Mouse (Mus musculus): ENCODE data around the gene Scand1.
A peak's percentile ranks its signal among the peaks of the same experiment; 100 is the strongest.

The Scand1 gene

GRCm38 (mm10) chr2:156312297-156312897 is at the start of gene Scand1, which contains the start of gene Cnbd2:
TSS of gene Scand1 (minus strand) at chr2:156312704.
TSS of gene Cnbd2 (plus strand) at chr2:156312299.
- DNase-seq: peak; percentile 75

GRCm38 (mm10) chr2:156356031-156356430 is 43.5 kb upstream of the Scand1 start:
- no peak for DNase-seq

DNA sequence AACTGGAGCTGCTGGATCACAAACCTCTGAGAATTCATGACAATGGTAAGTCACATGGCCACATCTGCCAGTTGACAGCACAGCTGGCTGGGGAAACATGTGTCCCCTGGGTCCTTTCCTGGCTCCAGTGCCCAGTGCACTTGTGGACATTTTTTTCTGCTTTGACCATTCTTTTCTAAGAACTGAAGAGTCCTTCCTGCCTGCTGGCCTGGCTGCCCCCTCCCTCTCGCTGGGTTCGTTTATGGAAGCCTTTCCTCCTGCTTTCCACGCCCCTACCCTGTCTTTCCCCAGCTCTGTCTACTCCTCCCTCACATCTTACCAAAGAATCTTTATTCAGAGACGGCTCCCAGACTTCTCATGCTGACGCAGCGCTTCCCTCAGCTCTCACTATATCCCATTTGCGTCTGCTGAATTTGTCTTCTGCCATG is 40.8 kb upstream of the Scand1 start:
- no peak for DNase-seq

DNA sequence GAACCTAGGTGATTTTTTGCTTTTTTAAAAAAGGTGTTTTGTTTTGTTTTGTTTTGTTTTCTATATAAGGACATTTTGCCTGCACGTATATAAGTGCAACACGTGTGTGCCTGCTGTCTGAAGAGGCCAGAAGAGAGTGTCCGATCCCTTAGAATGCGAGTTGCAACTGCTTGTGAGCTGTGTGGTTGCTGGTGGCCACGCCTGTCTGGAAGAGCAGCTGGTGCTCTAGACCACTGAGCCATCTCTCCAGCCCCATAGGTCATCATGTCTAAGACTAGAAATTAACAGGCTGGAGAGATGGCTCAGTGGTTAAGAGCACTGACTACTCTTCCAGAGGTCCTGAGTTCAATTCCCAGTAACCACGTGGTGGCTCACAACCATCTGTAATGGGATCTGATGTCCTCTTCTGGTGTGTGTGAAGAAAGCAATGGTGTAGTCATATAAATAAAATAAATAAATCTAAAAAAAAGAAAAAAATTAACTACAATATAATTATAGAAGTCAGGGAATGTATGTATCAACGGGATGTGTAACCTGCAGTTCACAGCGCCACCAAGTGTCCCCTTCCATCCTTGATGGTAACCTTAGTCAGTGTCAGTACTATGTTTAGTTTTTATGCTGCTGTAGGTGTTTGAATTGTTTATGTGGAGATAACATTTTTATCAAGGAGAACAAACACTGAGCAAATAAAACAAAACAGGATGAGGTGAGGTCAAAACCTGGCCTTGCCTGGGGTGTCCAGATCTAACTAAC is 40.1 kb upstream of the Scand1 start:
- DNase-seq: peak; percentile 27

DNA sequence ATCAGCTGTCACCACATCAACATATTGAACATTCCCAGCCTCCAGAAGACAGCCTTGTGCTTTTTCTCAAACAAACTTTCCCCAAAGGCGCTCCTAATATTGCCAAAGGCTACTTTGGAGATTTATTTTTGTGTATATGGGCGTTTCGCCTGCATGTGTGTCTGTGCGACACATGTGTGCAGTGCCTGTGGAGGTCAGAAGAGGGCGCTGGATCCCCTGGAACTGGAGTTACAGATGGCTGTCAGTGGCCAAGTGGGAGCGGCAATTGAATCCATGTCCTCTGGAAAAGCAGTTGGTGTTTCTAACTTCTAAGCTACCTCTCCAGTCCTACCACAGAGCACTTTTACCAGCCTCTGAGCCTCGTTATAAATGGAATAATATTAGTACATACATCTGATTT is 38.7 kb upstream of the Scand1 start:
- DNase-seq: no peak

GRCm38 (mm10) chr2:156349286-156349848 is 36.9 kb upstream of the Scand1 start:
- no peak for DNase-seq

GRCm38 (mm10) chr2:156348812-156349211 is 36.3 kb upstream of the Scand1 start:
- DNase-seq: no peak

GRCm38 (mm10) chr2:156344775-156345532 is 32.5 kb upstream of the Scand1 start:
- no peak for DNase-seq

GRCm38 (mm10) chr2:156340078-156340477 is 27.6 kb upstream of the Scand1 start:
- no peak for DNase-seq

DNA sequence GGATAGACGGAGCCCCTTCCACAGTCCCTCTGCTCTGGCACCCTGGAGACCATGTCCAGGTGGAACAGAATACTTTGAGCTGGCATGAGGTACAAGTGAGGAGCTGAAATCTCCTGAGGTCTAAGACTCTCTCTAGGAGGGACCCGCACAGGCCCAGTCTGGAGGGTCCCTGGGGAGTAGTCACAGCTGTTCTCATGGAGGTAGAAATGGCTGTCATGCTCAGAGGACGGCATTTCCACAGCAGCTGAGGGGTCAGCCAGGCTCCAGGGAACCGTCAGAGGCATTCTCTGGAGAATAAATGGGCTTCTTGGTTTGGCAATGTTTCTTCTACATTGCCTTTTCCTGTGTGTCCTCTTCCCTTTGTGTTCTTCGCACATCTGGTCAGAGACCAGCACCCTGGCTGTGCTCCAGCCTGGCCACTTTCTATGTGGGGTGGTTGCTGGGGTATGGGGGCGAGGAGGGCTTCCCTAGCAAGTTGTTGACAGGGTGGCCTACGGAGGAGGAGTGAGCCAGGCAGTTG is 19.0 kb upstream of the Scand1 start:
- no peak for DNase-seq

- no peak for DNase-seq
Measured at GRCm38 (mm10) chr2:156330681-156331080, 18.2 kb upstream of the Scand1 start.

DNA sequence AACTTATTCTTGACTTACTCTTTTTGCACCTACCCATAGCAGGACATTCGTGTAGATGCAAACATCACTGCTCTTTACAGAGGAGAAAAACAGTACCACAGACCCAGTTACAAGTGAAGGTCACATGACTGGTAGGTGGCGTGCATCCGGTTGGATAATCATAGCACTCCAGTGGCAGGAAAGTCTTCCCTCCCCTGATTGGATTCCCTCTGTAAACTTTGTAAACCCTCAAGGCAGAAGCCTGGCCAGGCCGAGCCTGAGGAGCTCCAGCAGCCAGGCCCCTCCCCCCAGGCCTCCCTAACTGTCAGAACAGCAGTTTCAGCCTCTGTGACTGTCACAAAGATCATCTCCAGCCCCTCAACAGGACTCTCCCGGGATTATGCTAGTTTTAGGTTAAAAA is 12.2 kb upstream of the Scand1 start:
- no peak for DNase-seq

GRCm38 (mm10) chr2:156324116-156324588 is 11.6 kb upstream of the Scand1 start:
- peak; percentile 16 for DNase-seq

GRCm38 (mm10) chr2:156321538-156321937 is 9.0 kb upstream of the Scand1 start:
- no peak for DNase-seq

GRCm38 (mm10) chr2:156318491-156318890 is 6.0 kb upstream of the Scand1 start:
- DNase-seq: no peak

- no peak for DNase-seq
Measured at GRCm38 (mm10) chr2:156314811-156315210, 2.3 kb upstream of the Scand1 start.

DNA sequence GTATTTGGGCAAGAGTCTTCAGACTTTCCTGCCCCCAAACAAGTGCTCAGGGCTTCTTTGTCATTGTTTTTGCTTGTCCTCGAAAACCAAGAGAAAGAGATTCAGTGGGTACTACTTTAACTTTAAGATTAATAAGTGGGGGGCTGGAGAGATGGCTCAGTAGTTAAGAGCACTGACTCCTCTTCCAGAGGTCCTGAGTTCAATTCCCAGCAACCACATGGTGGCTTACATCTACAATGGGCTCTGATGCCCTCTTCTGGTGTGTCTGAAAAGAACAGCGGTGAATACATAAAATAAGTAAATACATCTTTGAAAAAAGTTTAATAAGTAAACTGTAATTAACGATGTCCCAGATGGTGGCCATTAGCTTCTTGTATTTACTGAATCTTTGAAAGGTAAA is 649 bp upstream of the Scand1 start:
- DNase-seq: no peak

- peak; percentile 55 for DNase-seq
Measured at GRCm38 (mm10) chr2:156311841-156312291, 638 bp downstream of the Scand1 start.

- DNase-seq: no peak
Measured at GRCm38 (mm10) chr2:156311441-156311840, 1.1 kb downstream of the Scand1 start.

DNA sequence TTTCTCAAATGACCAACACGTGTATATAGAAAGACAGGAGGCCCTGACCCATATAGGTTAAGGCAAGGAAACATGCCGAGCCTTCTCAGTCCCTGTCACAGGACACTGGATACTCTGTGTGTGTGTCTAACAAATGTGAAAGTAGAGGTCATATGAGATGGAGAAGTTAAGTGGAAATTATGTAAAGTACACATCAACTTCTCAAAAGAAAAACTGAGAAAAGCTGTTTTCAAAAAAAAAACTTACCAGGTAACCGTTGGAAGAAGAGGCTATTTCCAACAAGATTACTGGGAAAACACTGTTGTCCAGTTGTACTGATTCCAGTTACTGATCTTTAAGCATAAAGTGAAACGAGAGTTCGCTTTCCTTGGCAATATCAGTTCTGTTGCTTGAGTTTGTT is 1.6 kb downstream of the Scand1 start:
- DNase-seq: no peak

- no peak for DNase-seq
Measured at GRCm38 (mm10) chr2:156310455-156310854, 2.0 kb downstream of the Scand1 start.

GRCm38 (mm10) chr2:156309948-156310347 is 2.6 kb downstream of the Scand1 start:
- no peak for DNase-seq

GRCm38 (mm10) chr2:156307261-156307660 is 5.2 kb downstream of the Scand1 start:
- DNase-seq: no peak

Measured in right cerebral cortex, postnatal 14 days (tissue).